Mouse (Mus musculus): Measurements from ENCODE around the gene Zc2hc1c. TPM values are rescaled to one million over a fixed set of nuclear protein-coding genes. Genes with fewer than 3 reads are reported as not detected.

Gene Zc2hc1c
- polyA plus RNA-seq (2015; fragmentation: Nextera tagmentation; extraction: Ambion mirVana): 0.86 and 0.96 TPM in 2 replicates

GRCm38 (mm10) chr12:85288486-85289156 lies at the start of gene Zc2hc1c:
Gene Zc2hc1c (plus strand): TSS chr12:85288591.
- peak; percentile 77 for ATAC-seq
- Histone ChIP-seq H3K36me3 (ENCODE audit: control insufficient read depth, insufficient read depth) (no peaks in the 10 kb centered on the region), H3K4me2 (replicated peaks; ENCODE audit: low read depth) (peak within 1 kb of the TSS; percentile 77), H3K9ac (ENCODE audit: low read depth, low read length) (peak within 1 kb of the TSS; percentile 40; the same call in 1 of the 2 replicates), H3K27ac (ENCODE audit: low read depth, low read length) (peak within 1 kb of the TSS; percentile 29; the same call in 1 of the 2 replicates), H3K27me3 (replicated peaks; ENCODE audit: control insufficient read depth, insufficient read depth, low read length) (peaks cover 11% of the 10 kb centered on the region), H3K9me3 (ENCODE audit: control insufficient read depth) (no peaks in the 10 kb centered on the region), H3K4me3 (ENCODE audit: low read depth, low read length) (peak within 1 kb of the TSS; percentile 50), H3K4me1 (replicated peaks; ENCODE audit: control insufficient read depth, insufficient read depth, low read length) (no peaks in the 10 kb centered on the region)
- no peak for TF ChIP-seq CTCF (IDR thresholded peaks at IDR 0.05; ENCODE audit: low read depth)
- WGBS: 3% methylated on average over 31 of the region's 31 CpGs

DNA sequence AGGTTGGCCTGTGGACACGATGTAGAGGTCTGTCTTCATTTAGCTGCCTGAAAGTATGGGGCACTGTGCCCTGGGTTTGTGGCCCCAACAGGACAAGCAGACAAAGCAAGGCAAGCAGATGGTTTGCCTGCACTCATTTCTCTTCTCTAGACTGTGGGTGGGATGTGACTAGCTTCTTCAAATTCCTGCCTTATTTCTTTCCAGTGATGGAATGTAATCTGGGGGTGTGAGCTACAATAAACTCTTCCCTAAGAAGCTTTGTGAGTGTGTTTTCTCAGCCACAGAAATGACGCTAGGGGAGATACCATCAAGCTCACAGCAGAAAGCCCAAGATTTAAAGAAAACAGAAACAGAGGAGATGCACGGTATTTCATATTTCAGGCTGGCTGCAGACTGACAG lies 36.3 kb upstream of the Zc2hc1c start:
- H3K9me3 ChIP-seq (ENCODE audit: control insufficient read depth): no peaks in the 10 kb centered on the region
- H3K4me1 ChIP-seq (replicated peaks; ENCODE audit: control insufficient read depth, insufficient read depth, low read length): no peaks in the 10 kb centered on the region
- H3K4me3 ChIP-seq (ENCODE audit: low read depth, low read length): no peak overlapping the region
- H3K4me2 ChIP-seq (replicated peaks; ENCODE audit: low read depth): no peak overlapping the region
- TF ChIP-seq CTCF (IDR thresholded peaks at IDR 0.05; ENCODE audit: low read depth): no peak
- no peaks in the 10 kb centered on the region for H3K36me3 ChIP-seq (ENCODE audit: control insufficient read depth, insufficient read depth)
- H3K27ac ChIP-seq (ENCODE audit: low read depth, low read length): no peak overlapping the region
- ATAC-seq: no peak
- WGBS: 83% methylated on average over 3 of the region's 3 CpGs
- no peak overlapping the region for H3K9ac ChIP-seq (ENCODE audit: low read depth, low read length)
- H3K27me3 ChIP-seq (replicated peaks; ENCODE audit: control insufficient read depth, insufficient read depth, low read length): no peaks in the 10 kb centered on the region

GRCm38 (mm10) chr12:85256074-85256751 lies 32.2 kb upstream of the Zc2hc1c start:
- no peaks in the 10 kb centered on the region for H3K9me3 ChIP-seq (ENCODE audit: control insufficient read depth)
- 65% methylated on average over 7 of the region's 7 CpGs for WGBS
- H3K4me2 ChIP-seq (replicated peaks; ENCODE audit: low read depth): no peak overlapping the region
- no peak for TF ChIP-seq CTCF (IDR thresholded peaks at IDR 0.05; ENCODE audit: low read depth)
- H3K36me3 ChIP-seq (ENCODE audit: control insufficient read depth, insufficient read depth): no peaks in the 10 kb centered on the region; the same call in 1 of the 2 replicates
- no peaks in the 10 kb centered on the region for H3K4me1 ChIP-seq (replicated peaks; ENCODE audit: control insufficient read depth, insufficient read depth, low read length)
- H3K4me3 ChIP-seq (ENCODE audit: low read depth, low read length): no peak overlapping the region
- H3K27me3 ChIP-seq (replicated peaks; ENCODE audit: control insufficient read depth, insufficient read depth, low read length): no peaks in the 10 kb centered on the region
- H3K27ac ChIP-seq (ENCODE audit: low read depth, low read length): no peak overlapping the region
- no peak for ATAC-seq
- no peak overlapping the region for H3K9ac ChIP-seq (ENCODE audit: low read depth, low read length)

DNA sequence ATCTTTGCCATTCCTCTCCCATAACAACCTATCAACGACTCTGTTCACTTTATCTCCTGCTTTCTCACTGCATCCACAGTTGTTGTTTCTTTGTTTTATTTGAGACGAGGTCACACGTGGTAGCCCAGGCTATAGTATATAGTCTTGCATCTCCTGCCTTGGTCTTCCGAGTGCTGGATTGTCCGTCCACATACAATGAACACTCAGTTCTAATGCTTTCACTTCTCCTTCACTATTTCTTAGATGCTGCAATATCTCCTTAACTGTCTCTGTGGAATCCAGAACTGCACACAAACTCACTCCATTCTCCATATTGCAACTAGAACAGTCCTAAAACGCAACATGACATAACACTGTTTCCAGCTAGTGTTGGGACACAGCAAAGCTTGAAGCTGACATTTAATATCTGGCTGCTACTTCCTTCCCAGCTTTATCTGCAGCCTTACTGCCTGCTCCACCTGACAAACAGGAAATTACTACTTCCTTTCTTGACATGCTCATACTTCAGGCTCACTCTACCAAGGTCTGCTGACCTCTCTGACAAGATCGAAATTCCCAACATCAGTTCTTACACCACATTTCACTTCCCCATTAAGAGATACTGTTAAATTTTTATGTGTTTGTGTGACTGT lies 31.3 kb upstream of the Zc2hc1c start:
- ATAC-seq: no peak
- no peak overlapping the region for H3K9ac ChIP-seq (ENCODE audit: low read depth, low read length)
- TF ChIP-seq CTCF (IDR thresholded peaks at IDR 0.05; ENCODE audit: low read depth): no peak
- no peak overlapping the region for H3K4me2 ChIP-seq (replicated peaks; ENCODE audit: low read depth)
- no peak overlapping the region for H3K4me3 ChIP-seq (ENCODE audit: low read depth, low read length)
- no peaks in the 10 kb centered on the region for H3K27me3 ChIP-seq (replicated peaks; ENCODE audit: control insufficient read depth, insufficient read depth, low read length)
- H3K4me1 ChIP-seq (replicated peaks; ENCODE audit: control insufficient read depth, insufficient read depth, low read length): no peaks in the 10 kb centered on the region
- H3K36me3 ChIP-seq (ENCODE audit: control insufficient read depth, insufficient read depth): no peaks in the 10 kb centered on the region; the same call in 1 of the 2 replicates
- no peaks in the 10 kb centered on the region for H3K9me3 ChIP-seq (ENCODE audit: control insufficient read depth)
- 0 out of 2 replicates have a peak overlapping the region, but pooled peaks have one; percentile 17 for H3K27ac ChIP-seq (ENCODE audit: low read depth, low read length)
- WGBS: 69% methylated on average over 7 of the region's 7 CpGs

GRCm38 (mm10) chr12:85262489-85262888 lies 25.9 kb upstream of the Zc2hc1c start:
- H3K27me3 ChIP-seq (replicated peaks; ENCODE audit: control insufficient read depth, insufficient read depth, low read length): no peaks in the 10 kb centered on the region
- H3K9me3 ChIP-seq (ENCODE audit: control insufficient read depth): no peaks in the 10 kb centered on the region
- H3K36me3 ChIP-seq (ENCODE audit: control insufficient read depth, insufficient read depth): no peaks in the 10 kb centered on the region; the same call in 1 of the 2 replicates
- TF ChIP-seq CTCF (IDR thresholded peaks at IDR 0.05; ENCODE audit: low read depth): no peak
- no peak for ATAC-seq
- 57% methylated on average over 10 of the region's 10 CpGs for WGBS
- no peaks in the 10 kb centered on the region for H3K4me1 ChIP-seq (replicated peaks; ENCODE audit: control insufficient read depth, insufficient read depth, low read length)
- H3K4me3 ChIP-seq (ENCODE audit: low read depth, low read length): no peak overlapping the region
- no peak overlapping the region; the same call in 1 of the 2 replicates for H3K27ac ChIP-seq (ENCODE audit: low read depth, low read length)
- no peak overlapping the region for H3K9ac ChIP-seq (ENCODE audit: low read depth, low read length)
- no peak overlapping the region for H3K4me2 ChIP-seq (replicated peaks; ENCODE audit: low read depth)

GRCm38 (mm10) chr12:85263190-85263589 lies 25.2 kb upstream of the Zc2hc1c start:
- no peaks in the 10 kb centered on the region for H3K9me3 ChIP-seq (ENCODE audit: control insufficient read depth)
- WGBS: 77% methylated on average over 5 of the region's 5 CpGs
- no peak overlapping the region for H3K4me3 ChIP-seq (ENCODE audit: low read depth, low read length)
- H3K9ac ChIP-seq (ENCODE audit: low read depth, low read length): no peak overlapping the region
- ATAC-seq: no peak
- no peaks in the 10 kb centered on the region; the same call in 1 of the 2 replicates for H3K36me3 ChIP-seq (ENCODE audit: control insufficient read depth, insufficient read depth)
- no peak overlapping the region for H3K27ac ChIP-seq (ENCODE audit: low read depth, low read length)
- H3K4me2 ChIP-seq (replicated peaks; ENCODE audit: low read depth): no peak overlapping the region
- H3K4me1 ChIP-seq (replicated peaks; ENCODE audit: control insufficient read depth, insufficient read depth, low read length): no peaks in the 10 kb centered on the region
- H3K27me3 ChIP-seq (replicated peaks; ENCODE audit: control insufficient read depth, insufficient read depth, low read length): no peaks in the 10 kb centered on the region
- TF ChIP-seq CTCF (IDR thresholded peaks at IDR 0.05; ENCODE audit: low read depth): no peak
